Mouse (Mus musculus): ENCODE results near the gene Hoxa3. TPM values are rescaled to one million over a fixed set of nuclear protein-coding genes. Genes with fewer than 3 reads are reported as not detected.

Gene Hoxa3
- total and polyA plus RNA-seq, 3 experiments, result 0.55 to 1.3 (median 0.76) TPM

DNA sequence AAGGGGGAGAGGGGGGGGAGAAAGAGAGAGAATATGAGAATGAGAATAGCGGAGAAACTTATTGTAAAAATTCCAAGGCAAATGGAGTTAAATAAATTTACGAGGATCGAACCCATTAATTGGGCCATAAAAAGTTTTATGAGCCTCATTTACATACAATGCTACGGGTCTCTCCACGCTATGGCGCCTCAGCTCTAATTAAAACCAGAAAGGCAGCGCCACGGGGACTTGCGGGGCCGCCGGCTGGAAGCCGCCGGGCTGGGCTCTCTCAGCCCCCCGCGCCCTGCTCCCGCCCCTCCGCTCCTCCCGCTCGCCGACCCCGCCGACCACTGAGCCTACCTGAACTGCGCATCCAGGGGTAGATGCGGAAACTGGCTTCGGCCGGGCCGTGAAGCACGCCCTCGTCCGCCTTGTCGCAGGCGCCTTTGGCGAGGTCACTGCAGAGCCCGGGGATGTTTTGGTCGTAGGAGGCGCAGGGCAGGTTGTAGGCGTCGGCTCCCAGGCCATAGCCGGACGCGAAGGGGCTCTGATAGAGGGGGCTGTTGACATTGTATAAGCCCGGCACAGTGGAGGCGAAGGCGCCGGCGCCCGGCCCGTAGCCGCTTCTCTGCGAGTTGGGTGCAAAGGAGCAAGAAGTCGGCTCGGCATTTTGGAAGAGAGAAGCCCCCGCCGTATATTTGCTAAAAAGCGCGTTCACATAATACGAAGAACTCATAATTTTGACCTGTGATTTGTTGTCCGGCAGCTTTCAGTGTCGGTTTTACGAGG is 3.7 kb upstream of the Hoxa3 start:
- intact Hi-C loops (cut with DNase I), result loop anchor here (5.0 kb wide), 1 partner anchor 35 kb away; no protein-coding TSS in a partner anchor
- H3K9ac ChIP-seq (ENCODE audit: low read depth, low read length), result no peak overlapping the region
- 3% methylated on average over 60 of the region's 60 CpGs for WGBS
- H3K4me1 ChIP-seq (ENCODE audit: control insufficient read depth, insufficient read depth, low read length), result peaks cover 1% of the 10 kb centered on the region
- H3K27ac ChIP-seq, result no peak overlapping the region
- H3K79me2 ChIP-seq (replicated peaks; ENCODE audit: control insufficient read depth, insufficient read depth, low read length), result no peaks in the 10 kb centered on the region
- peaks cover 54% of the 10 kb centered on the region for H3K27me3 ChIP-seq (ENCODE audit: control insufficient read depth, insufficient read depth, low read length)
- H3K4me3 ChIP-seq, result peak overlapping the region; percentile 28
- TF ChIP-seq CTCF (IDR thresholded peaks at IDR 0.05) (no peak), EP300 (IDR thresholded peaks at IDR 0.05; ENCODE audit: insufficient read depth, low read depth, low read length) (no peak), POLR2A (IDR thresholded peaks at IDR 0.05; ENCODE audit: insufficient read depth, low read depth, low read length) (no peak)
- no peaks in the 10 kb centered on the region for H3K36me3 ChIP-seq (ENCODE audit: control insufficient read depth, insufficient read depth, low read length)
- peak; percentile 19 to 47 for DNase-seq

DNA sequence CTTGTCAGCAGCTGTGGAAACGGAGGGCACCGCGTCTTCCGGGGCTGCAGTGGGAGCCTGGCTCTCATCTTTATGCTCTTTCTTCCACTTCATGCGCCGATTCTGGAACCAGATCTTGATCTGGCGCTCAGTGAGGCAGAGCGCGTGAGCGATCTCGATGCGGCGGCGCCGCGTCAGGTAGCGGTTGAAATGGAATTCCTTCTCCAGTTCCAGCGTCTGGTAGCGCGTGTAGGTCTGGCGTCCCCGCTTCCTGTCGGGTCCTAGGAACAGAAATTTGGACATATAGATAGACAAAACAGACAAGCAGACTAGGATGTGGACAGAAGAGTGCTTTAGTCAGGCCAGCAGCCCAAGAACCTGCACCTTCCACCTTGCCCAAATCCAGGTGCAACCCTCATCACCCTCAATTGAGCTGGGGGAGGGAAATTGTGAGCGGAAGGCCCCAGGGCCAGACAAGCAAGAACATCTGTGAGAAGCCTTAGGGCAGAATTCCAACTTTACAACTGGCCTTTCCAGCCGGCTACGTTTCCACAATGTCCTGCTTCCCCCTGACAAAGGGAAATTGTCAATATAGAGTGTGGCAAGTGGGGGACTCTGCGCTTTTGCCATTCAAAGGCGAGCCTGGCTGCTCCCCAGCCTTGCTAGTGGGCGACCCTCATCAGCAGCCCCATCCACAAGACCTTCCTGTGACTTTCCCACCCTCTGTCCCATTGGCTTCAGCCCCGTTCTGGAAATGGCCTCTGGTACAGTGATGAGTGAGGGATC is 2.8 kb upstream of the Hoxa3 start:
- peak; percentile 3 to 27 for DNase-seq
- intact Hi-C loops (cut with DNase I), result loop anchor here (5.0 kb wide), 1 partner anchor 36 kb away; no protein-coding TSS in a partner anchor
- no peak overlapping the region for H3K4me3 ChIP-seq

DNA sequence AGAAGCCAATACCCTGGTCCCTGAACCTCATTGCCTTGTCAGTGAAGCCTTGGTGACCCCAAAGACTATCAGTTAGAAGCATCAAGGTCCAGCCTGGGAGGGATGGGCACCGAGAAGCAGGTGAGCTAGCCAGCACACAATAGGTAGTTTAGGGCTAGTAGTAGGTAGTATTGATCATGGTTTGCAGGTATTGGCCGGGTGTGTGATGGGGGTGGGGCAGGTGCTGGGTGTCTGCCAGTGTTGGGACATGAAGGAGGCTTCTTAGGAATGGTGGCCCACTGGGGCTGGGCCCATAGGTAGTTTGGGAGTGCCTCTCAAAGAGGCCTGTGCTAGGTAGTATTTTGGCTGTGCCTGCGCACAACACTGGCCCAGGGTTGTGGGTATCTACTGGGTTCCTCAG is 1.9 kb upstream of the Hoxa3 start:
- no peak overlapping the region for H3K4me3 ChIP-seq
- no peaks in the 10 kb centered on the region for H3K79me2 ChIP-seq (replicated peaks; ENCODE audit: control insufficient read depth, insufficient read depth, low read length)
- 32% methylated on average over 3 of the region's 3 CpGs for WGBS
- no peaks in the 10 kb centered on the region; the same call in 1 of the 2 replicates for H3K4me1 ChIP-seq (ENCODE audit: control insufficient read depth, insufficient read depth, low read length)
- H3K27ac ChIP-seq, result no peak overlapping the region
- TF ChIP-seq POLR2A (IDR thresholded peaks at IDR 0.05; ENCODE audit: insufficient read depth, low read depth, low read length), result no peak
- no peak for TF ChIP-seq EP300 (IDR thresholded peaks at IDR 0.05; ENCODE audit: insufficient read depth, low read depth, low read length)
- TF ChIP-seq CTCF (IDR thresholded peaks at IDR 0.05), result no peak
- DNase-seq, result peak in 1 of 2 experiments; percentile 2
- H3K27me3 ChIP-seq (ENCODE audit: control insufficient read depth, insufficient read depth, low read length), result peaks cover 49% of the 10 kb centered on the region
- H3K36me3 ChIP-seq (ENCODE audit: control insufficient read depth, insufficient read depth, low read length), result no peaks in the 10 kb centered on the region
- intact Hi-C loops (cut with DNase I), result loop anchor here (5.0 kb wide), 1 partner anchor 37 kb away; no protein-coding TSS in a partner anchor
- H3K9ac ChIP-seq (ENCODE audit: low read depth, low read length), result no peak overlapping the region

More for the DNA sequence above, 2.8 kb upstream of the Hoxa3 start:
- no peak for TF ChIP-seq POLR2A (IDR thresholded peaks at IDR 0.05; ENCODE audit: insufficient read depth, low read depth, low read length)
- no peak for TF ChIP-seq CTCF (IDR thresholded peaks at IDR 0.05)
- no peak for TF ChIP-seq EP300 (IDR thresholded peaks at IDR 0.05; ENCODE audit: insufficient read depth, low read depth, low read length)
- no peaks in the 10 kb centered on the region for H3K79me2 ChIP-seq (replicated peaks; ENCODE audit: control insufficient read depth, insufficient read depth, low read length)
- H3K4me1 ChIP-seq (ENCODE audit: control insufficient read depth, insufficient read depth, low read length), result no peaks in the 10 kb centered on the region; the same call in 1 of the 2 replicates
- no peak overlapping the region for H3K27ac ChIP-seq
- 4% methylated on average over 30 of the region's 30 CpGs for WGBS
- no peak overlapping the region for H3K9ac ChIP-seq (ENCODE audit: low read depth, low read length)
- no peaks in the 10 kb centered on the region for H3K36me3 ChIP-seq (ENCODE audit: control insufficient read depth, insufficient read depth, low read length)
- peaks cover 50% of the 10 kb centered on the region for H3K27me3 ChIP-seq (ENCODE audit: control insufficient read depth, insufficient read depth, low read length)

DNA sequence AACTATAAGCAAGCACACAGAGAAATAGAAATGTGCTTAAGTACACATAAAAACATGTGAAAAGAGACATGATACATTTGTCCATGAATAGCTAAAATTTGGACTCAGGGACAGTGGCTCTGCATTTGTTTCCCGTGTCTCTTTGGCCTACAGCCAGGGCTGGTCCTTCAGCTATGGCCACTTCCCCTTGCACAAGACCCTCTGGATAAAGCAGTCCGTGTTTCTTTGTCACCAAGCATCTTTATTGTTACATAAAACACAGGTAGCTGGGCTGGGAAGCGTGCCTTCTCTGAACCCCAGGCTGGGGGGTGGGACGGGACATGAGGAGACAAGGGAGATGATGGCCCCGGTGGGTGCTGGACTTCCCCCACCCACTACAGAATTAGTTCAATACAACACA is 1.1 kb upstream of the Hoxa3 start:
- peak; percentile 2 to 20 for DNase-seq
- Histone ChIP-seq H3K36me3 (ENCODE audit: control insufficient read depth, insufficient read depth, low read length) (no peaks in the 10 kb centered on the region), H3K9ac (ENCODE audit: low read depth, low read length) (no peak overlapping the region), H3K4me1 (ENCODE audit: control insufficient read depth, insufficient read depth, low read length) (no peaks in the 10 kb centered on the region; the same call in 1 of the 2 replicates), H3K27ac (no peak overlapping the region), H3K4me3 (no peak overlapping the region), H3K27me3 (ENCODE audit: control insufficient read depth, insufficient read depth, low read length) (peaks cover 50% of the 10 kb centered on the region), H3K79me2 (replicated peaks; ENCODE audit: control insufficient read depth, insufficient read depth, low read length) (no peaks in the 10 kb centered on the region)
- TF ChIP-seq EP300 (IDR thresholded peaks at IDR 0.05; ENCODE audit: insufficient read depth, low read depth, low read length), result no peak
- WGBS, result 20% methylated on average over 5 of the region's 5 CpGs
- intact Hi-C loops (cut with DNase I), result loop anchor here (5.0 kb wide), 1 partner anchor 1032 kb away; no protein-coding TSS in a partner anchor

DNA sequence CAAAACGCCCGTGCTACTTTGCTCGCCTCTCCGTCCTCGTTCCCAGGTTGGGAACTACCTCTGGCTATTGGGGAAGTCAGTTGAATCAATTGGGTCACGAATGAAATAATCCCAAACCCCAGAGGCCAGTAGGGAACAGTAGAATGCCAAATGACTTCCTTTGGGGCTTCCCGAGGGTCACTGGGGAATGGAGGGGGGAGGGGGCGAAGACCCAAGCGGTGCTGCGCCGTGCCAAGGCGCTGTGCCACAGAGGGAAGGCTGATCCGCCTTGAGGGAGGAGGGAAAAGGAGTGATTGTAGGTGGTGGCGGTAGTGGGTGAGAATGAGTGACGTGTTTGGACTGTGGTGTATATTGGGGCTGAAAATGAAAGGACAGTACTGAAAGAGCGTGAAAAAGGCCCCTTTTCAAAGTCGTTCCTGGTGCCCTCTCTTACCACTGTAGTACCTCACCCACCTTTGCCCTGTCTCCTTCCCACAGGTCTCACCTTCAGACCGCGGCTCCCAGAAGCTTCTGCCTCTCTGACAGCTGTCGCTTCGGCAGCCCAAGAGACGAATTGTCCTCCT is 499 bp downstream of the Hoxa3 start:
- intact Hi-C loops (cut with DNase I), result loop anchor here (5.0 kb wide), 1 partner anchor 1030 kb away; no protein-coding TSS in a partner anchor
- Histone ChIP-seq H3K79me2 (replicated peaks; ENCODE audit: control insufficient read depth, insufficient read depth, low read length) (no peaks in the 10 kb centered on the region), H3K27ac (no peak overlapping the region), H3K9ac (ENCODE audit: low read depth, low read length) (peak overlapping the region; percentile 41; the same call in 1 of the 2 replicates), H3K36me3 (ENCODE audit: control insufficient read depth, insufficient read depth, low read length) (no peaks in the 10 kb centered on the region), H3K27me3 (ENCODE audit: control insufficient read depth, insufficient read depth, low read length) (peaks cover 53% of the 10 kb centered on the region), H3K4me1 (ENCODE audit: control insufficient read depth, insufficient read depth, low read length) (no peaks in the 10 kb centered on the region; the same call in 1 of the 2 replicates), H3K4me3 (peak overlapping the region; percentile 43)
- WGBS, result 3% methylated on average over 22 of the region's 22 CpGs
- no peak for TF ChIP-seq EP300 (IDR thresholded peaks at IDR 0.05; ENCODE audit: insufficient read depth, low read depth, low read length)
- peak; percentile 11 to 63 for DNase-seq

Measured in heart, adult 2 months (tissue).